Mouse (Mus musculus): ENCODE results near the gene Msrb2. TPM values are rescaled to one million over a fixed set of nuclear protein-coding genes. Genes with fewer than 3 reads are reported as not detected.

Msrb2 gene
- polyA plus RNA-seq, 1 experiment from 2014 or later = 36.5 TPM

DNA sequence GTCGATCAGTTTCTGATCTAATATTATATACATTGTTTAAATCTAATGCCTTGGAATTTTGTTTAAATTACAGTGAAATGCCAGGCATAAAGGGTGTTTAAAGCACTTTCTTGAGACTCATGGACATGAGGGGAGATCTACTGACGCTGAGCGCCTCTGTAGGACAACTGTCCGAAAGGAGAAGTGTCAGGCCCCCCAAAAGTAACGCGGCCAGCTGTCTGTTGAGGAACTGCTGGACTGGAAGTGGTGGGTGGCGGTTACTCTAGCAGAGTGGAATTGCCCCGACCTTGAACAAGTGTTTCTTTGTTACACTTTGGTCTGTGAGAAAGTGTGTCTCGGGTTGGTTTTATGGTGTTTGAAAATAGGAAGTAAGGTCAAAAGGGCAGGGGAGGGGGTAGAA lies 73.1 kb downstream of the Msrb2 start:
- WGBS = 3% methylated on average over 9 of the region's 9 CpGs
- H3K4me2 ChIP-seq (replicated peaks; ENCODE audit: low read depth, low read length) = no peak overlapping the region
- no peak for ATAC-seq (ENCODE audit: low FRiP score, low TSS enrichment)
- H3K27me3 ChIP-seq (ENCODE audit: insufficient read depth, low read length) = peaks cover 86% of the 10 kb centered on the region
- no peak overlapping the region for H3K9ac ChIP-seq (replicated peaks; ENCODE audit: low read length)
- H3K9me3 ChIP-seq (ENCODE audit: low read length) = no peaks in the 10 kb centered on the region
- H3K27ac ChIP-seq (ENCODE audit: low read length) = no peak overlapping the region
- H3K36me3 ChIP-seq (ENCODE audit: insufficient read depth, low read length) = no peaks in the 10 kb centered on the region
- no peak overlapping the region for H3K4me3 ChIP-seq (ENCODE audit: low read length)
- peaks cover 10% of the 10 kb centered on the region for H3K4me1 ChIP-seq (ENCODE audit: insufficient read depth, low read length)

Other genes with a start within 250 kb of the Msrb2 start
- gene Armc3, start 172.1 kb upstream of the Msrb2 start, polyA plus RNA-seq (2015; fragmentation: Nextera tagmentation; extraction: Ambion mirVana) = 0.21 and 0.30 TPM in 2 replicates
- not detected in 2 replicates for gene Ptf1a, start 74.2 kb downstream of the Msrb2 start, polyA plus RNA-seq (2015; fragmentation: Nextera tagmentation; extraction: Ambion mirVana)
- gene 4921504E06Rik, start 182.5 kb downstream of the Msrb2 start, polyA plus RNA-seq (2015; fragmentation: Nextera tagmentation; extraction: Ambion mirVana) = not detected in 2 replicates